Mouse (Mus musculus): ENCODE results near the gene Ctdspl2.
A peak's percentile ranks its signal among the peaks of the same experiment; 100 is the strongest.
"Not testable (repeated sequence)": the region's sequence is repeated elsewhere in the genome, so short reads cannot be mapped to it uniquely, and the experiment has no call there.

The Ctdspl2 gene

GRCm38 (mm10) chr2:121955765-121956223 lies at the start of gene Ctdspl2, which contains the start of gene Mageb3:
Gene Ctdspl2, plus strand, starts transcription at chr2:121956001.
Gene Mageb3, minus strand, starts transcription at chr2:121956092.
- peak; percentile 89 to 90 for DNase-seq (ENCODE audit: low spot score in 2 of 2)

DNA sequence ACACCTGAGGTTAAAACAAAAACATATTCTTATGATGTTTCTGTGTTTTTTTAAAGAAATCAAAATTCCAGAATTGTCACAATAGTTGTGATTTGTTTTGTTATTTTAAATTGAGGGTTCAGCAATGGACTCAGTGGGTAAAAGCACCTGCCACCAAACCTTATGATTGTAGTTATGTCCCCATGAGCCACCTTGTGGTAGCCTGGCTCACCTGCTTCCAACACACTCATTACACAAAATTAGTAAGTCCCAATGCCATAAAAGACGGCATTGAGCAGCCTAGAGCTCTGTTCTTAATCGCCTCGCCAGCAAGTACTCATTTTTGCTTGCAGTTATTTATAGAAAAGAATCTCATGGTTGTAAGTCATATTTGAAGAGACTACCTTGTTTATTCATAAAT lies 45.8 kb upstream of the Ctdspl2 start:
- DNase-seq (ENCODE audit: low spot score in 2 of 2) = no peak

GRCm38 (mm10) chr2:121916047-121916970 lies 39.5 kb upstream of the Ctdspl2 start:
- DNase-seq (ENCODE audit: low spot score in 2 of 2) = no peak

DNA sequence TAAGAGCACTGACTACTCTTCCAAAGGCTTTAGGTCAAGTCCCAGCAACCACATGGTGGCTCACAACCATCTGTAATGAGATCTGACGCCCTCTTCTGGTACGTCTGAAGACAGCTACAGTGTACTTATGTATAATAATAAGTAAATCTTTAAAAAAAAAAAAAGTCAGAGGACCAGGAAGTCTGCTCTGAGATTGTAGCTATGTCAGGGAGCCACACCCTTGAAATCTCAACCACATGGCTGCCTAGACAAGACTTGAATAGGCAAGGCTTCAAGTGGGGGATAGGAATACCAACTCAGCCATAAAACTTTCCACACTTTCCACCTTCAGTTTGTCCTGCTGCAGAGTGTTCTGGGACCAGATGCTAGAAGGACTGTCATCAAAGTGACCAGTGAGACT lies 18.2 kb upstream of the Ctdspl2 start:
- DNase-seq (ENCODE audit: low spot score in 2 of 2) = not testable (repeated sequence)

- no peak for DNase-seq (ENCODE audit: low spot score in 2 of 2)
Observed at GRCm38 (mm10) chr2:121943364-121943763, 12.4 kb upstream of the Ctdspl2 start.

- DNase-seq (ENCODE audit: low spot score in 2 of 2) = no peak
Observed at GRCm38 (mm10) chr2:121954971-121955656, 687 bp upstream of the Ctdspl2 start.

- DNase-seq (ENCODE audit: low spot score in 2 of 2) = peak; percentile 89 to 91
Observed at GRCm38 (mm10) chr2:121956224-121957018, 620 bp downstream of the Ctdspl2 start.

GRCm38 (mm10) chr2:121957216-121957792 lies 1.5 kb downstream of the Ctdspl2 start:
- DNase-seq (ENCODE audit: low spot score in 2 of 2) = no peak

- no peak for DNase-seq (ENCODE audit: low spot score in 2 of 2)
Observed at GRCm38 (mm10) chr2:121995738-121996137, 39.9 kb downstream of the Ctdspl2 start.

DNA sequence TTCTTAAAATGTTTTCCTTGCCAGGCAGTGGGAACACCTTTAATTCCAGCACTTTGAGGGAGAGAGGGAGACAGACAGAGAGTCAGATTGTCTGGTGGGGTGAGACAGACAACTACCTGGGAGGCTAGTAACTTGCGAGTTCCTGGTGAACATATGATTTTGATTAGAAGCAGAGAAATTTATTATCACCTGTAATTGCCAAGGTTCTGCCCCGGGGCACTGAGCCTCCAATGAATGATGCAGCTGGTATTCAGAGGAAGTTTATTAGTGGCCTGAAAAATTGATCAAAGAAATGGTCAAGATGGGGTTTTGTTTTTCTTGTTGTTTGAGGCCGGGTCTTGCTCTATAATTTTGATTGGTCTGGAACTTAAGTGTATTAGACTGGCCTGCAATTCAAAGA lies 53.0 kb downstream of the Ctdspl2 start:
- DNase-seq (ENCODE audit: low spot score in 2 of 2) = no peak

GRCm38 (mm10) chr2:122011441-122011840 lies 55.6 kb downstream of the Ctdspl2 start:
- DNase-seq (ENCODE audit: low spot score in 2 of 2) = no peak

- no peak for DNase-seq (ENCODE audit: low spot score in 2 of 2)
Observed at GRCm38 (mm10) chr2:122018705-122019104, 62.9 kb downstream of the Ctdspl2 start.

GRCm38 (mm10) chr2:122022284-122022683 lies 66.5 kb downstream of the Ctdspl2 start:
- no peak for DNase-seq (ENCODE audit: low spot score in 2 of 2)

- not testable (repeated sequence) for DNase-seq (ENCODE audit: low spot score in 2 of 2)
Observed at GRCm38 (mm10) chr2:122027091-122027490, 71.3 kb downstream of the Ctdspl2 start.

DNA sequence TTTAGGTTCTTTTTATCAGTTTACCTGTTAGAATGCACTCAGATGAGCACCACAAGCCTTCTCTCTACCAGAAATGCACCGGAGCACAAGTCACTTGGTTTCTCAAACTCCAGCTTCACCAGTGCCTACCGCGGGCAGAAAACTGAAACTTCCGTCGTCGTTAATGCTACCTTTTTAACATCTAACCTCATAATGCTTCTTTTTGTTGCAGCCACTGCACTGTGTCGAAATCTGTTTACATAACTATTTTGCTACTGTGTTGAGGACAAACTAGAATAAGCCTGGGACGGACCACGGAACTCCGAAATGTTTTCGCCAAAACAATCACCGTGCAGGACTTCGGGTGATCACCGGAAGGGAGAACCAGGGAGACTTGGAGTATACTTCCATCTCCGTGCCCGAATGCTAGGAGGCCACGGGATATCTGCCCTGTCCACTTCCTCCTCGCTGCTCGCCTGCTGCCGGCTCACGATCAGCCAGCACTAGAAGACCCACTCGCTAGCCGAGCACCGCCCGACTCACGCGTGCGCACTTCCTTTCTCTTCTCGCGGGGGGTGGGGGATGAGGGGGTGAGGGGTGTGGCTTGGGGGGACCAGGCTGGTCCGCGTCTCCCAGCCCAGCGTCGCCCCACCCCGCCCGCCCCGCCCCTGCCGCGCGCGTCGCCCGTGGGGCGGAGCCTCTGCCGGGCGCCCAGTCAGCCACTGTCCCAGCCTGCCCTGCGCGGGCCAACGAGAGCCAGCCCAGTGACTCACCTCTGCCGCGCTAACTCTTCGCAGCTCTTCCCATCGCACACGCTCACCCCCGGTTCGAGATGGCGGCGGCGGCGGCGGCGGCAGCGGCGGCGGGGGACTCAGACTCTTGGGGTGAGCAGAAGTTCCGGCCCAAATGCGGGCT lies 72.3 kb downstream of the Ctdspl2 start, which contains the start of gene Eif3j1:
TSS of gene Eif3j1 (plus strand) at position 685 of the 894 bp plus-strand sequence.
- DNase-seq (ENCODE audit: low spot score in 2 of 2) = peak; percentile 84 to 86

DNA sequence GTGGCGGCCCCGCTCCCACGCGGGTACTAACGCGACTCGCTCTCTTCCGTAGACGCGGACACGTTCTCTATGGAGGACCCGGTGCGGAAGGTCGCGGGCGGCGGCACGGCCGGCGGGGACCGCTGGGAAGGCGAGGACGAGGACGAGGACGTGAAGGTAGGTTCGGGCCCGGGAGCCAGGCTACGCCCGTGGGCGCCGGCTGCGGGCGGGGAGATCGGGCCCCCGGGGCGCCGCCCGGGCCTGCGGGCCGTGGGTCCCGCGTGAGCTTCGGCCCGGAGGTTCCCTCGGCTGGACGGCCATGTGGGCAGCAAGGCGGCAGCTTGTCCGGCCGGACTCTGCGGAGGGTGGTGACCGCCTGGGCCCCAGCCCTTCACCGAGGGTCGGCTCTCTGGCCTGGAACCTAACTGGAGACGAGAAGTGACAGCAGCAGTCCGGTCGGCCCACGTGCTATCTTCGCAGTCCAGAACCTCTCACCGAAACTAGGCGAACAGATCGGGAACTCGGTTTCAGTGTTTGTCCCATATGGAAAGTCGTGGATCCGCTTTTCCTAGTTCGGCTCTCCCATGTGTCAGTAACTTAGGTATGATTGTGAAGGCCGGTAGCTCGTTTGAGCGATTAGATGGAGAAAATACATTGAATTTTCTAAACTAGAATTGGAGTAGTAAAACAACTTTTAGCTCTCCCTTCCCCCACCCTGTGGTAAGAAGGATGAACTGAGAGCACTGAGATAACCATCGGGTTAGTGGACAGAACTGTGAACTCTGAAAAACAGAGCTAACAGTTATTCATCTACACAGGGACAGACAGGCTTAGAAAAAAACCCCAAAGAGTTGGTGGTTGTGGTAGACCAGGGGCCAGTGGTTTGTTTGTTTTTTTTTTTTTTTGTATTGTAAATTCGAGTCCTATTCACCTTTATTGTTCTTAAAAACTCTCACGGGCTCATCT lies 73.2 kb downstream of the Ctdspl2 start:
- peak; percentile 19 to 26 for DNase-seq (ENCODE audit: low spot score in 2 of 2)

GRCm38 (mm10) chr2:122031970-122032369 lies 76.2 kb downstream of the Ctdspl2 start:
- no peak for DNase-seq (ENCODE audit: low spot score in 2 of 2)

DNA sequence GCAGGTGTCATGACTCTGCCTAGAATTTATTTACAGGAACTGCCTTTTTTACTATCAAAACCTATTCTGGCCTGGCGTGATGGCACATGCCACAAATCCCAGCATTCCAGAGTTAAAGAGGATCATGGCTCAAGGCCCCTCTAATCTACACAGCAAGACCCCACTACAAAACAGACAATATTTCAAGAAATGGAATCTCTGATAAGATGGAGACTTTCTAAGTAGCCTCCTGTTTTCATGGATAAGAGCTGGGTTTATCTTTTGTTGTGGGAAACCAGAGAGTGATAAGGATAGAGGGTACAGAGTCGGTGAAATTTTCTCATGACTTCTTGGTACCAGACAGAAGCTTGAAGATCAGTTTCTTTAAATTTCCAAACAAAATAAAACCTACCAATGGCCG lies 80.3 kb downstream of the Ctdspl2 start:
- no peak for DNase-seq (ENCODE audit: low spot score in 2 of 2)

DNA sequence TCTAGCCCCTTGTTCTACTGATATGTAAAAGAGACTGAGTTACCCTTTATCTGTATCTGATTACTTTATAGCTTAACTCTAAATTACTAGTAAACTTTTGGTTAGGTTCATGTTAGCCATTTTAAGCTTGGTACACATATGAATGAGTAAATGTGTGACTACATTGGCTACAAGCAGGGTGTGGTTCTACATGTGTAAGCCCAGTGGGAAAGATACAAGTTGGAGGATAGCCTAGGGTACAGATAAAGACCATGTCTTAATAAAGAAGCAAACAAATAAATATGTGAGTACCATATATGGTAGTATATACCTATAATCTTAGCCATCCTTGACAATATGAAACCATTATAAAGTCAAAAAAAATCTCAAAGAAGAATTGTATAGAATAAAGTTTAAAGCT lies 88.1 kb downstream of the Ctdspl2 start:
- DNase-seq (ENCODE audit: low spot score in 2 of 2) = no peak

All from right cerebral cortex, postnatal 36 days (tissue).